Mouse (Mus musculus): Measurements from ENCODE around the gene Fam222a. TPM values are rescaled to one million over a fixed set of nuclear protein-coding genes. Genes with fewer than 3 reads are reported as not detected.

Gene Fam222a
- total RNA-seq, 2 experiments from 2014 or later, result 0.22 to 0.28 TPM

GRCm38 (mm10) chr5:114602012-114602411 lies 34.2 kb downstream of the Fam222a start:
- intact Hi-C loops (cut with DNase I), result no loop called here
- no peak for DNase-seq

- intact Hi-C loops (cut with DNase I), result no loop called here
- no peak for DNase-seq
Measured at GRCm38 (mm10) chr5:114603975-114604374, 36.2 kb downstream of the Fam222a start.

GRCm38 (mm10) chr5:114604781-114605290 lies 37.0 kb downstream of the Fam222a start:
- no peak for DNase-seq
- intact Hi-C loops (cut with DNase I), result no loop called here

DNA sequence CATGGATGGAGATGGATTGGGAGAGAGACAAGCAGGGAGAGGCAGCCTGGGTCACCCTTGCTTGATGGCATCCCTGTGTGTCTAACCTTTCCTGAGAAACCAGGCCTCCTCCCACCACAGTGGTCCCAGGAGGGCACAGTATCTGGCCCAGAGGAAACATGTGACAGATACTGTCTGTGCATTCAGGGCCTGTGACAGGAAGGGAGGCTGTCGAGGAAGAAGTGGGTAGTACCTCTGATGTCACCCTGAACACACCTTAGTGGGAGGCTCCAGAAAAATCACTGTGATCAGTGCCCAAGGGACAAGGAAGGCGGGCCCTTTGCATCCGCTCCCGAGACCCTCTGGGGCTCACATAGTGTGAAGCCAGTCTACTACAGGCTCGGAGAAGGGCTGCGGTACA lies 38.2 kb downstream of the Fam222a start:
- intact Hi-C loops (cut with DNase I), result no loop called here
- DNase-seq, result no peak

GRCm38 (mm10) chr5:114607651-114608050 lies 39.8 kb downstream of the Fam222a start:
- intact Hi-C loops (cut with DNase I), result loop anchor here (1.0 kb wide), 1 partner anchor 146 kb away; no protein-coding TSS in a partner anchor
- peak; percentile 29 to 36 for DNase-seq

- intact Hi-C loops (cut with DNase I), result loop anchor here (1.0 kb wide), 1 partner anchor 147 kb away; no protein-coding TSS in a partner anchor
- DNase-seq, result peak; percentile 58 to 60
Measured at GRCm38 (mm10) chr5:114608516-114608915, 40.7 kb downstream of the Fam222a start.

DNA sequence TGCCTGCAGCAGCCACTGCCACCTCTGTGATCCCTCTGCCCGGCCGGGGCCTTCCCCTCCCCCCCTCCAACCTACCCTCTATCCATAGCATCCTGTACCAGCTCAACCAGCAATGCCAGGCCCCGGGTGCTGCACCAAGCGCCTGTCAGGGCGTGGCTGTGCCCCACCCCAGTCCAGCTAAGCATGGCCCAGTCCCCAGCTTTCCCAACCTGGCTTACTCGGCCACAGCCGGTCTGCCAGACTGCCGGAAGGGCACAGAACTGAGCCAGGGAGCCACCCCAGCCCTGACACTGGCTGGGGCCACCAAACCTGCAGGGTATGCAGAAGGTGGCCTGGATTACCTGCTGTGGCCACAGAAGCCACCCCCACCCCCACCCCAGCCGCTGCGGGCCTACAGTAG lies 43.4 kb downstream of the Fam222a start:
- intact Hi-C loops (cut with DNase I), result no loop called here
- no peak for DNase-seq

GRCm38 (mm10) chr5:114611968-114612608 lies 44.3 kb downstream of the Fam222a start:
- intact Hi-C loops (cut with DNase I), result no loop called here
- DNase-seq, result no peak

- no peak for DNase-seq
- intact Hi-C loops (cut with DNase I), result no loop called here
Measured at GRCm38 (mm10) chr5:114614863-114615262, 47.0 kb downstream of the Fam222a start.

- intact Hi-C loops (cut with DNase I), result no loop called here
Measured at GRCm38 (mm10) chr5:114616336-114617061, 48.7 kb downstream of the Fam222a start.

GRCm38 (mm10) chr5:114617809-114618208 lies 50.0 kb downstream of the Fam222a start:
- intact Hi-C loops (cut with DNase I), result no loop called here
- no peak for DNase-seq

More at GRCm38 (mm10) chr5:114616336-114617061, 48.7 kb downstream of the Fam222a start:
- no peak for DNase-seq

GRCm38 (mm10) chr5:114618851-114619250 lies 51.0 kb downstream of the Fam222a start:
- peak; percentile 62 to 64 for DNase-seq
- intact Hi-C loops (cut with DNase I), result no loop called here

GRCm38 (mm10) chr5:114620305-114620704 lies 52.5 kb downstream of the Fam222a start:
- intact Hi-C loops (cut with DNase I), result no loop called here

DNA sequence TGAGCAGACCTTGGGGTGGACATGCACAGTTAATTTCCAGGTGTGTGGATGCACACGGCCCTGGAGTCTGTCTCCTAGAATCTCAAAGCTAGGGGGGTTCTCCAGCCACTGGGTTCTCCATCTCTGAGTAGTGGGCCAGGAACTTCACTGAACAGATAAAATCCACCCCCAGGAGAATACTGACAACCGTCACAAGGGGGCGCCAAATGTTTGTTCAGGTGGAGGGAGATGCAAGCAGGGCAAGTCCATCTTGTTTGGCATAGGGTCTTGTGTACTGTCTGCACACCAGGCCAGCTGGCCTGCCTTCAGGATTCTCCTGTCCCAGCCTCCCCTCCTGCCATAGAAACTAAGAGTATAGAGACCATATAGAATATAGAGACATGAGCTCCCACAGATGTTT lies 57.8 kb downstream of the Fam222a start:
- intact Hi-C loops (cut with DNase I), result no loop called here
- peak in 1 of 2 experiments; percentile 34 for DNase-seq

More at GRCm38 (mm10) chr5:114620305-114620704, 52.5 kb downstream of the Fam222a start:
- DNase-seq, result no peak

DNA sequence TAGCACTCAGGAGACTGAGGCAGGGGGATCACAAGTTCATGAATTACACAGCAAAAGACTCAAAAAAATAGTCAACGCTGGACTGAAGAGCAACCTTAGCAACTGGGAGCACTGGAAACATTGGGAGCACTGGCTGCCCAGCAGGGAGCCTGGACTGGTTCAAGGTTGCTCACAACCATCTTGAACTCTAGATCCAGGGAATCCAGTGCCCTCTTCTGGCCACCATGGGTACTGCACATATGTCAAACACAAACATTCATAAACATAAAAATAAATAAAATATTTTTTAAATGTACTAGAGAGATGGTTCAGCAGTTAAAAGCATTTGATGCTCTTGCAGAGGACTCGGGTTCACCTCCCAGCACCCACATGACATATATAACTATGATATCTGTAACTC lies 63.5 kb downstream of the Fam222a start:
- DNase-seq, result no peak
- intact Hi-C loops (cut with DNase I), result no loop called here

GRCm38 (mm10) chr5:114636091-114636490 lies 68.3 kb downstream of the Fam222a start:
- intact Hi-C loops (cut with DNase I), result no loop called here

GRCm38 (mm10) chr5:114638769-114639644 lies 71.2 kb downstream of the Fam222a start:
- intact Hi-C loops (cut with DNase I), result no loop called here
- DNase-seq, result peak; percentile 82

More at GRCm38 (mm10) chr5:114636091-114636490, 68.3 kb downstream of the Fam222a start:
- DNase-seq, result no peak

- no peak for DNase-seq
- intact Hi-C loops (cut with DNase I), result no loop called here
Measured at GRCm38 (mm10) chr5:114639645-114639957, 71.8 kb downstream of the Fam222a start.

DNA sequence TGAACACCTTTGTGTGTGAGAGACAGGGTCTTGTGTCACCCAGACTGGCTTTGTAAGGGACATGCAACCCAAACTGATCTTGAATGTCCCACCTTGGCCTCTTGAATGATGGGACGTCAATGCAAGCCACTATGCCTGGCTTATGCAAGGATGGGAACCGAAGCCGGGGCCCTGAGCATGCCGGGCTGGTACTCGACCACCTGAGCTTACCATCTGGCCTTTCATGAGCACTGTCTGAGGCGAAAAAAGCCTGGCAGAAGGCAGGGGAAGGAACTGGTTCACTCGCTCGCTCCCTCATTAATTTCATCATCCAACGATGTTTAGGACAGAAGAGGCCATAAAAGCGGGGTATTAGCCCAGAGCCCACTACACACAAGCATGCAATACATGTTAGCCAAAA lies 73.0 kb downstream of the Fam222a start:
- intact Hi-C loops (cut with DNase I), result loop anchor here (1.0 kb wide), 1 partner anchor 26 kb away; no protein-coding TSS in a partner anchor
- no peak for DNase-seq

- intact Hi-C loops (cut with DNase I), result no loop called here
- no peak for DNase-seq
Measured at GRCm38 (mm10) chr5:114644918-114645317, 77.1 kb downstream of the Fam222a start.

- no peak for DNase-seq
- intact Hi-C loops (cut with DNase I), result no loop called here
Measured at GRCm38 (mm10) chr5:114645916-114646315, 78.1 kb downstream of the Fam222a start.

All from gastrocnemius, postnatal 36 days (tissue).